Mouse (Mus musculus) liver, embryonic 12.5 days (tissue): ENCODE results near the gene Eif4g3. TPM values are rescaled to one million over a fixed set of nuclear protein-coding genes. Genes with fewer than 3 reads are reported as not detected.
A peak's percentile ranks its signal among the peaks of the same experiment; 100 is the strongest.

Experiments used
- ATAC-seq: fragments of 200-750 bp; cut with Nextera tagmentation; 2 replicates; pipeline ENCODE4 v1.8.0; 2017; ENCODE audit warnings: moderate number of reproducible peaks, mild to moderate bottlenecking, moderate library complexity
- H3K27ac ChIP-seq: fragments of 300-500 bp; sonication (generic); 2 replicates; pipeline ENCODE4 v1.5.1; 2016; ENCODE audit warnings: mild to moderate bottlenecking
- H3K27me3 ChIP-seq: fragments of 300-500 bp; sonication (generic); replicated peaks from 2 replicates; pipeline ENCODE4 v1.6.1; 2016; ENCODE audit warnings: mild to moderate bottlenecking, moderate library complexity
- H3K36me3 ChIP-seq: fragments of 300-500 bp; sonication (generic); 2 replicates; pipeline ENCODE4 v1.6.1; 2016; ENCODE audit warnings: mild to moderate bottlenecking, moderate library complexity
- H3K4me1 ChIP-seq: fragments of 300-500 bp; sonication (generic); 2 replicates; pipeline ENCODE4 v1.6.1; 2016
- H3K4me2 ChIP-seq: fragments of 300-500 bp; sonication (generic); 2 replicates; pipeline ENCODE4 v1.6.1; 2016; ENCODE audit warnings: mild to moderate bottlenecking, moderate library complexity
- H3K4me3 ChIP-seq: fragments of 300-500 bp; sonication (generic); 2 replicates; pipeline ENCODE4 v1.5.1; 2016; ENCODE audit warnings: mild to moderate bottlenecking, moderate library complexity
- H3K9ac ChIP-seq: fragments of 300-500 bp; sonication (generic); 2 replicates; pipeline ENCODE4 v1.6.1; 2016; ENCODE audit warnings: mild to moderate bottlenecking, moderate library complexity
- H3K9me3 ChIP-seq: fragments of 300-500 bp; sonication (generic); replicated peaks from 2 replicates; pipeline ENCODE4 v1.6.1; 2016; ENCODE audit warnings: mild to moderate bottlenecking, moderate library complexity
- WGBS: fragments of 180-500 bp; shearing (Covaris S2); methylation state at CpG from one replicate; pipeline ENCODE4 v1.1.7; 2016; ENCODE audit not compliant: insufficient replicate concordance; 5-methylcytosine and 5-hydroxymethylcytosine counted together
- polyA plus RNA-seq: library from polyadenylated mRNA; unstranded; fragments of >200 nt; fragmentation: Nextera tagmentation; extraction: Ambion mirVana; gene quantifications from 2 replicates; pipeline ENCODE4 v1.2.1, GENCODE M21; 2016

Eif4g3 gene
- polyA plus RNA-seq, 1 experiment from 2014 or later, result 15.2 TPM

DNA sequence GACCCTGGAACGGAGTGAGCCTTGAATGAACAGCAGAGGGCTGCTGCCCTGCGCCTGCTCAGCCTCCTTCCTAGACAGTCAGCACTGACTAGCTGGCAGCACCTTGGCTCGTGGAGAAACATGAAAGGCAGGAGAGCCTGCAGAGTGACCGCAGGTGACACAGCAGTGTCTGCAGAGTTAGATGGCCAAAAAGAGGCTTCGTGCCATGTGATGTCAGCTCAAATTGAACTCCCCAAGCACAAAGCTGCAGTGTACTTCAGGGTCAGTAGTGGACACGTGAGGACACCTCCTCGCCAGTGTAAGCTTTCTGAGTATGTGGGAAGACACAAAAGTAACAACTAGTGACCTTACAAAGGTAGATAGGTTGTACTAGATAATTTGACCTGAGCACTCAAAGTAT, 193.1 kb downstream of the Eif4g3 start:
- WGBS, result 85% methylated on average over 7 of the region's 7 CpGs

DNA sequence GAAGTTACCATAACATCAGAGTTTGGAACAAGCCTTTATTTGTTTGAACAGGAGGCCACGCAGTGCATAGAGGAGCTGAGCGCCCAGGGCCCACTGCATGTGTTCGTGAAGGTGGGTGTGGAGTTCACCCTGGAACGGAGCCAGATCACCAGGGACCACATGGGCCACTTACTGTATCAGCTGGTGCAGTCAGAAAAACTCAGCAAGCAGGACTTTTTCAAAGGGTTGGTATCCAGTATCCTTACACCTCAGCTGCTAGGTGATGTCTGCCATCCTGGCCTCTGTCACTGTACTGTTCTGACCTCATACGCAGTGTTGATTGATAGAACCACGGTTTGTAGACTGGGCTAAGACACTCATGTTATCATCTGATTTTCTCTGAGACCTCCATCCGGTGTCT, 195.2 kb downstream of the Eif4g3 start:
- 81% methylated on average over 7 of the region's 7 CpGs for WGBS
- H3K4me1 ChIP-seq, result peaks cover 4% of the 10 kb centered on the region; the same call in 1 of the 2 replicates
- no peak overlapping the region for H3K4me2 ChIP-seq
- no peak for ATAC-seq
- no peak overlapping the region for H3K4me3 ChIP-seq
- no peak overlapping the region for H3K9ac ChIP-seq
- no peak overlapping the region for H3K27ac ChIP-seq
- peaks cover 98% of the 10 kb centered on the region for H3K36me3 ChIP-seq
- H3K9me3 ChIP-seq, result no peaks in the 10 kb centered on the region
- H3K27me3 ChIP-seq, result no peaks in the 10 kb centered on the region

More for the DNA sequence above, 193.1 kb downstream of the Eif4g3 start:
- H3K36me3 ChIP-seq, result peaks cover 97% of the 10 kb centered on the region
- H3K27ac ChIP-seq, result no peak overlapping the region
- no peaks in the 10 kb centered on the region for H3K9me3 ChIP-seq
- H3K4me1 ChIP-seq, result peaks cover 4% of the 10 kb centered on the region; the same call in 1 of the 2 replicates
- ATAC-seq, result no peak
- no peaks in the 10 kb centered on the region for H3K27me3 ChIP-seq
- H3K4me3 ChIP-seq, result no peak overlapping the region
- no peak overlapping the region for H3K4me2 ChIP-seq
- no peak overlapping the region for H3K9ac ChIP-seq

DNA sequence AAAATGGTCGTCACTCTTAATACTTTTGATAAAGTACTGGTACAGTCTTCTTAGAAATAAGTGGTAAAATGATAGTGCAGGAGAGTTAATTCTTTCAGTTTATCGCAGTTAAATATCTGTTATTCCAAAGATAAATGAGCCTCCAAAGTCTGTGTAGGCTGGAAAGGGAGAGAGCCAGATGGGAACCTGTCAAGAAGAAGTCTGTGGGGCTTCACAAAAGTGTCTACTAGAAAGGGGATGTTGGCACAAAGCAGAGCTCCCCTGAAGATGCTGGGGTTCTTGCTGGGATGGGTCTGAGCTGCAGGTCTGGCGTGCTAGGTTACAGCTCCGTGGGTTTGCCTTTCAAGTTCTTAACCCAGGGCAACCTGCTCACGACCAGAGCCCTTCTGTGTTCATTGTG, 199.7 kb downstream of the Eif4g3 start:
- H3K4me3 ChIP-seq, result no peak overlapping the region
- H3K9me3 ChIP-seq, result no peaks in the 10 kb centered on the region
- WGBS, result 78% methylated on average over 5 of the region's 5 CpGs
- H3K27ac ChIP-seq, result no peak overlapping the region
- no peak overlapping the region for H3K4me2 ChIP-seq
- no peak for ATAC-seq
- no peaks in the 10 kb centered on the region for H3K27me3 ChIP-seq
- no peak overlapping the region for H3K9ac ChIP-seq
- peaks cover 94% of the 10 kb centered on the region for H3K36me3 ChIP-seq
- H3K4me1 ChIP-seq, result no peaks in the 10 kb centered on the region

DNA sequence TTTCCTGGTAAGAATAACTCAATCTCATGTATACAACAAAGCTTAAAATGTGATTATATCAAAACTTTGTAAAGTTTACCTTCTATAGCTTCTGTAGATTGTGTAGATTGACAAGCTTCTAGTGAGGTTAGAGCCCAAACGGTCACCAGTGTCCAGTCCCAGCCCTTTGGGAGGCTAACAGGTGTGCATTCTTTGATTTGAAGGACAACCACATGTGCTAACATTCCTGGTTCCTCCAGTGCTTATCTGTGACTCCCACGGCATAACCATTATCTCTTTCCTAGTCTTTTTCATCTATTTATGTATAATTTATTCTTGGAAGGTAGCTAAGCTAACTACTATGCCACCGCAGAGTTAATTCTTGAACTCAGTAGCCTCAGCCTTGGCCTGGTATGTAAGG, 207.9 kb downstream of the Eif4g3 start:
- Histone ChIP-seq H3K27me3 (no peaks in the 10 kb centered on the region), H3K4me3 (no peak overlapping the region), H3K9me3 (no peaks in the 10 kb centered on the region), H3K4me2 (no peak overlapping the region), H3K9ac (no peak overlapping the region), H3K36me3 (peaks cover 90% of the 10 kb centered on the region), H3K27ac (no peak overlapping the region), H3K4me1 (no peaks in the 10 kb centered on the region)
- WGBS, result 80% methylated on average over 3 of the region's 3 CpGs
- no peak for ATAC-seq

DNA sequence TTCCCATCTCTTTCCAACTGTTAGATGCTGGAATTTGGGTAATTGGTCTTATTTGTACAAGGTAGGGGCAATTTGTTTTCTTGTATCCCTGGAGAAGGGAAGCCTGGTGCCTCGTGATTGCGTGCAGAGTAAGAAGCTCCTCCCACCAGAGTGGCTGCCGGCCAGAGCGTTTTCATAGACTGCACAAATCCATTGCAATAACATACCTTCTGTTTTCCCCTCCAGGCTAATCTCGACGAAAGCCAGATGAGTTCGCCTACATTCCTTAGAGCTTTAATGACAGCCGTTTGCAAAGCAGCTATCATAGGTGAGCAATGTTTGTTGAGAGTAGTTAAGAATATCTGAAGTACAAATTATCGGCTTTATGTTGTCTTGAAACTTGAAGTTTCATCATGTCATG, 208.9 kb downstream of the Eif4g3 start:
- Histone ChIP-seq H3K4me2 (no peak overlapping the region), H3K36me3 (peaks cover 88% of the 10 kb centered on the region), H3K9ac (no peak overlapping the region), H3K4me1 (no peaks in the 10 kb centered on the region), H3K9me3 (no peaks in the 10 kb centered on the region), H3K27ac (no peak overlapping the region), H3K27me3 (no peaks in the 10 kb centered on the region), H3K4me3 (no peak overlapping the region)
- ATAC-seq, result no peak
- WGBS, result 78% methylated on average over 9 of the region's 9 CpGs

DNA sequence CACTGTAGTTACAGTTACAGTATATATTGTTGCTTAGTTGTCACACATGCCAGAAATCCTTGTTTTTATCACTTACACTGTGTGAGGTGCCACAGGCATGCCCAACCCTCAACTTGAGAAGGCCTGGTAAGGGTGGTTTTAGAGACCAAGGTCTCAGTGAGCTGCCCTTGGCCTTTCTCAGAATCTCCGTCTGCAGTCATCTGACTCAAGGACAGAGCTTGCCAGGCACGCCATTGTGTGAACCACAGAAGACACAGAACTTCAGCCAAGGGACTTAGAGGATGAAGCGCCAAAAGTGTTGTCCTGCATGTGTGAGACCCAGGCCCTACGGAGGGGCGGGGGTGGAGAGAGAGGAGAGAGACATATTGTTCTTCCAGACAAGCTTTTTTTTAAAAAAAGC, 217.3 kb downstream of the Eif4g3 start:
- Histone ChIP-seq H3K27me3 (no peaks in the 10 kb centered on the region), H3K36me3 (peaks cover 39% of the 10 kb centered on the region), H3K4me3 (no peak overlapping the region), H3K27ac (no peak overlapping the region), H3K9me3 (no peaks in the 10 kb centered on the region), H3K4me2 (no peak overlapping the region), H3K9ac (no peak overlapping the region), H3K4me1 (peaks cover 5% of the 10 kb centered on the region; the same call in 1 of the 2 replicates)
- 78% methylated on average over 5 of the region's 5 CpGs for WGBS
- ATAC-seq, result no peak

DNA sequence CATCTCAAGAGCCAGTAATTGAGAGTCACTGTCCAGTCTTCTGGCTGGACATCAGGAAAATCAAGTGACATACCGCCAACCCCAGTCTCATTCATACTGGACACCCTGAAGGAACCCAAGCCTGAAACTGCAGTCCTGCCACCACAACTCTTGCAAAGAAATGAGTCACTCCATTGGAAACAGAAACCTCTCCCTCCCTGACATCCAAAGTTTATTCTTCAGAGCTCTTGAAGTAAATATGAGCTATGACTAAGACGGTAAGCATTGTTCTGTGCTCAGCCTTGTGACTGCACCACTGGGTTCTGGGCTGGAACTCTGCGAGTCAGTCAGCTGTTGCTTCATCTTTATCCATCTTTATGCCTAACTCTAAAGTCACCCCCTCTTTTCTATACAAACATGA, 221.0 kb downstream of the Eif4g3 start:
- WGBS, result 78% methylated on average over 3 of the region's 3 CpGs
- Histone ChIP-seq H3K4me2 (no peak overlapping the region), H3K9ac (no peak overlapping the region), H3K36me3 (peaks cover 10% of the 10 kb centered on the region), H3K9me3 (no peaks in the 10 kb centered on the region), H3K27me3 (no peaks in the 10 kb centered on the region), H3K4me1 (peaks cover 26% of the 10 kb centered on the region), H3K4me3 (no peak overlapping the region), H3K27ac (no peak overlapping the region)
- no peak for ATAC-seq

DNA sequence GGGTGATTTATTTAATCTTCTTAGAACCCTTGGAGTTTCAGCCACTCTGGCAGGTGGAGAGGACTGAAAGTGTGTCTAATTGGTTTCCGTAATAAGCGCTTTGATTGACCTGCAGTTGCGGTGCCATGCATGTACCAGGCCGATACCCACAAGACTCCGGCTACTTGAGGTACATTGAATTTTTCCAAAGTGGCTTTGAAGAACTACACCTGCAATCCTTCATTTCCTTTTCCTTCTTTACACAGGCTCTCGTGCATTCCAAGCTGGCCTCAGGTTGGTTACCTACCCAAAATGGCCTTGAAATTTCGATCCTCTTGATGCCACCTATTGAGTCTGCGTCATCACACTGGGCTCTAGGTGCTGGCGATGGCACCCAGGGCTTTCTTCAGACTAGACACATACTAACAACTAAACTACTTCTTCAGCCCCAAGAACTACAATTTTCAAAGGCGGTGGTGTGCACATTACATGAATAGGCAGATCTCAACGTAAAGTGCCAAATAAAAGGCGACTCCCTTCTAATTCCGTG, 222.9 kb downstream of the Eif4g3 start:
- WGBS, result 50% methylated on average over 13 of the region's 13 CpGs
- Histone ChIP-seq H3K4me1 (peaks cover 45% of the 10 kb centered on the region), H3K36me3 (peaks cover 17% of the 10 kb centered on the region), H3K27ac (peak overlapping the region; percentile 98), H3K9ac (peak overlapping the region; percentile 98), H3K4me3 (peak overlapping the region; percentile 88), H3K4me2 (peak overlapping the region; percentile 84), H3K27me3 (no peaks in the 10 kb centered on the region), H3K9me3 (no peaks in the 10 kb centered on the region)
- ATAC-seq, result no peak

DNA sequence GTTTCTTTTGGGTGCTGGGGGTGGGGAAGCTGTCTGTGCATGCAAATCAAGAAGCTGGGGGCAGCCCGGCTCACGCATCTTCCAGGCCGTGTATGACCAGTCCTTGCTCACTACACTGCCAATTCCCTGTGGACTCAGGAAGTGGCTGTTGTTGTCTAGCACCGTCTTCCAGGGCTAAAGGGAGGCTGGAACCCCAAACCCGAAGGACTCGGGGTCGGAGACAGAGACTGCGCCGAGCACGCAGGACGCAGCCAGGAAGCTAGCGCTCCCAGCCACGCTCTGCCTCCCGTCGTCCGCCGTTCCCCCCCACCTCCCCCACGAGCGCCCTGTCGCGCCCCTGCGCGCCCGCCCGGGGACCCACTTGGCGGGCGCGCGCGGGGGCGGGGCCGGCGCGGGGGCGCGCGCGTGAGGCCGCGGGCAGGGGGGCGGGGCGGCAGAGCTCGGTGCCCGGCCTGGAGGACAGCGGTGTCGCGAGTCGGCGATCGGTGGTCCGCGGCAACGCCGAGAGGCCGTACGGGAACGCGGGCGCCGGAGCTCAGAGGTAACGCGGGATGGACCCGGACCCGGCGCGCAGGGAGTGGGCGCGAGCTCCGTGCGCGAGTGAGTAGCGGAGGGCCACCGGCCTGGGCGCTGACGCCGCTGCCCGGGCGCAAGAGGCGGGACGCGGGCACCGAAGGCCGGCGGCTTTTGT, 223.5 kb downstream of the Eif4g3 start, which contains the start of gene Hp1bp3:
Gene Hp1bp3 (plus strand): TSS at position 97 of the 691 bp plus-strand sequence.
- peaks cover 51% of the 10 kb centered on the region for H3K4me1 ChIP-seq
- WGBS, result under 1% methylated on average over 59 of the region's 84 CpGs
- peak within 1 kb of the TSS; percentile 84 for H3K4me2 ChIP-seq
- peak within 1 kb of the TSS; percentile 88 for H3K4me3 ChIP-seq
- no peaks in the 10 kb centered on the region for H3K9me3 ChIP-seq
- no peaks in the 10 kb centered on the region for H3K27me3 ChIP-seq
- ATAC-seq, result peak; percentile 47
- H3K36me3 ChIP-seq, result peaks cover 23% of the 10 kb centered on the region
- peak within 1 kb of the TSS; percentile 98 for H3K9ac ChIP-seq
- H3K27ac ChIP-seq, result peak within 1 kb of the TSS; percentile 98

DNA sequence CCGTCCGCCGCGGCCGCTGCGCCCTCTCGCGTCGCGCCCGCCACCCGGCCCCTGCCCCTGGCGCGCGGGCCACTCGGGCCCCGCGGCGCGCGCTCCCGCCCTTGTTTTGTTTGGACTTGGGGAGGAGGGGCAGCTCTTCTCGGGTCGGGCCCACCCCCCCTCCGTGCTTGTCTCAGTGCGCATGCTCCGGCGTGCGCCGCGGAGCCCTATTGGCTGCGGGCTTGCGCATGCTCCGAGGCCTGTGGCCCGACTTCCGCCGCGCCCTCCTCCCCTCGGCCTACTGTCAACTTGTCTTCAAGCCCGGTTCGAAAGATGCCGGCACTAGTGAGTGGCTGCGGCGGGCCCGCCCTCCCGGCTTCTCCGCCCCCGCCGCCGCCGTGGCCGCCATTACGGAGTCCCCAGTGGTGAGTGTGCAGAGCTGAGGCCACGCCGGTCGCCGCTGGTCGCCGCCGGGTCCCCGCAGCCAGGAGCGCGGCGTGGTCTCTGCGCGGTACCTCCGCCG, 224.1 kb downstream of the Eif4g3 start:
- WGBS, result 2% methylated on average over 61 of the region's 68 CpGs
- Histone ChIP-seq H3K9ac (peak overlapping the region; percentile 98), H3K27me3 (no peaks in the 10 kb centered on the region), H3K36me3 (peaks cover 28% of the 10 kb centered on the region), H3K4me2 (peak overlapping the region; percentile 84), H3K4me1 (peaks cover 54% of the 10 kb centered on the region), H3K9me3 (no peaks in the 10 kb centered on the region), H3K27ac (peak overlapping the region; percentile 98), H3K4me3 (peak overlapping the region; percentile 88)
- ATAC-seq, result peak; percentile 96

DNA sequence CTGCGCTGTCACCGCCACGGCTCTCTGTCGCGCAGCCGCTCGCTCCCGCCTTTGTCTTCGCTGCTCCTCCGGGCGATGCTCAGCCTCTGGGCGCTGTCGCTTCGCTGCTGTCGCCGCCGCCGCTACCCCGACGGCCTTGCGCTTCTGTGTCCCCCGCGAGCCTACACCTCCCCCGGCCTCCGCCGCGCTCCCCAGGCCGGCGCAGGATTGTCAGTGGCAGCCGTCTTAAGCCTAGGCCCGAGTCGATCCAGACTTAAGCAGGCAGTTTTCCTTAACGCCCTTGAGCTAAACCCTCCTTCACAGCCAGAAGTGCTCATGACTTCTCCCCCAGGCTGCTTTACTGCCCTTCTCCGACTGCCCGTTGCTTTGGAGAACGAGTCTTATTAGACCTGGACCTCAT, 224.6 kb downstream of the Eif4g3 start:
- peaks cover 54% of the 10 kb centered on the region for H3K4me1 ChIP-seq
- peak; percentile 22; the same call in 1 of the 2 replicates for ATAC-seq
- 1% methylated on average over 36 of the region's 36 CpGs for WGBS
- no peaks in the 10 kb centered on the region for H3K27me3 ChIP-seq
- peak overlapping the region; percentile 98 for H3K9ac ChIP-seq
- H3K36me3 ChIP-seq, result peaks cover 33% of the 10 kb centered on the region
- peak overlapping the region; percentile 98 for H3K27ac ChIP-seq
- peak overlapping the region; percentile 84 for H3K4me2 ChIP-seq
- H3K9me3 ChIP-seq, result no peaks in the 10 kb centered on the region
- H3K4me3 ChIP-seq, result peak overlapping the region; percentile 88

DNA sequence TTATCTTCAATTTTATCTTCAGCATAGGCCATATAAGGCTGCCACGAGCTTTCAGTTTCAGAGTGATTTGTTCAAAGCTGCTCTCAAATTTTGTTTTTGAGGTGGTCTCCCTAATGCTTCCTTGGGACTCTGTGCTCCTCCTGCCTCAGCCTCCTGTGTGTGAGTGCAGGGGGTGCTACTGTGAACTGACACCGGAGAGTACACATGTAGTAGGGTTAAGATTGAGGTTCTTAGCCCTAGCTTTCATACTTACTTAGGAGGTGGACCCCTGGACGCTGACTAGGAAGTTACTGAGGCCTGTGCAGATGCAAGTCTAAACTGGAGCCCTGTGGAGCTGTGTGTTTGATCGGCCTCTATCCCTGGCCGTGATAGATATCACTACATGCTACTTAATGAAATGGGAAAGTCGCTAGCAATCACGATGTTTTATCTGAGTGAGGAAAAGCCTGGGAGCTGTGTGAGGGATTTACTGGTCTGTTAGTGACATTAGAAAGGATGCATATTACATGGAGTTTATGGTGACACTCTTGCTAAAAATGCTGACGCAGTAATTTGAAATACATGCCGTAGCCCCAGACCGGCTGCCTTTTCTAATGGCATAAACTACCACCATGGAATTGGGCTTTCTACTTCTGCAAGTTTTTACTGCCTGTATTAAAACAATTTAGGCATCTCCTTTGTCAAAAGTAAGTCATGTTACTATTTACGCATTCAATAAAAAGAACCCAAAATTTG, 225.3 kb downstream of the Eif4g3 start:
- 43% methylated on average over 11 of the region's 11 CpGs for WGBS
- H3K36me3 ChIP-seq, result peaks cover 40% of the 10 kb centered on the region
- H3K9ac ChIP-seq, result peak overlapping the region; percentile 98
- H3K27me3 ChIP-seq, result no peaks in the 10 kb centered on the region
- H3K9me3 ChIP-seq, result no peaks in the 10 kb centered on the region
- peak overlapping the region; percentile 88 for H3K4me3 ChIP-seq
- peak overlapping the region; percentile 98 for H3K27ac ChIP-seq
- H3K4me1 ChIP-seq, result peaks cover 54% of the 10 kb centered on the region
- no peak for ATAC-seq
- H3K4me2 ChIP-seq, result peak overlapping the region; percentile 84
